Mouse (Mus musculus): ENCODE data around the gene Hmgb2.

- TF ChIP-seq CTCF (IDR thresholded peaks at IDR 0.05; ENCODE audit: borderline replicate concordance, insufficient read depth, low read length) (no peak), POLR2A (IDR thresholded peaks at IDR 0.05; ENCODE audit: low read depth, low read length) (no peak)
Observed at GRCm38 (mm10) chr8:57520186-57520786, 8.6 kb downstream of the Hmgb2 start.
